Mouse (Mus musculus) spleen, adult 18-20 months (tissue): Measurements from ENCODE around the gene Kcnj6.

Source experiments
- DNase-seq, 2 experiments: peaks; one replicate each; pipeline ENCODE4 v3.0.0; 2022; ENCODE audit warnings: mixed read lengths in 2 of 2

Gene Kcnj6

GRCm38 (mm10) chr16:94931343-94932301 is 65.9 kb downstream of the Kcnj6 start:
- DNase-seq = no peak

- no peak for DNase-seq
Measured at GRCm38 (mm10) chr16:94925364-94925763, 72.1 kb downstream of the Kcnj6 start.

GRCm38 (mm10) chr16:94919177-94919576 is 78.3 kb downstream of the Kcnj6 start:
- DNase-seq = no peak

- no peak for DNase-seq
Measured at GRCm38 (mm10) chr16:94906026-94906425, 91.5 kb downstream of the Kcnj6 start.

GRCm38 (mm10) chr16:94898832-94899231 is 98.7 kb downstream of the Kcnj6 start:
- no peak for DNase-seq

GRCm38 (mm10) chr16:94892162-94892650 is 105.3 kb downstream of the Kcnj6 start:
- no peak for DNase-seq

- DNase-seq = no peak
Measured at GRCm38 (mm10) chr16:94890581-94890980, 106.9 kb downstream of the Kcnj6 start.

- no peak for DNase-seq
Measured at GRCm38 (mm10) chr16:94890056-94890455, 107.4 kb downstream of the Kcnj6 start.

- DNase-seq = no peak
Measured at GRCm38 (mm10) chr16:94888554-94888953, 108.9 kb downstream of the Kcnj6 start.

GRCm38 (mm10) chr16:94886398-94886797 is 111.1 kb downstream of the Kcnj6 start:
- DNase-seq = no peak

- DNase-seq = no peak
Measured at GRCm38 (mm10) chr16:94885062-94885461, 112.4 kb downstream of the Kcnj6 start.

- no peak for DNase-seq
Measured at GRCm38 (mm10) chr16:94883909-94884308, 113.6 kb downstream of the Kcnj6 start.

- no peak for DNase-seq
Measured at GRCm38 (mm10) chr16:94883196-94883595, 114.3 kb downstream of the Kcnj6 start.

GRCm38 (mm10) chr16:94882111-94882510 is 115.4 kb downstream of the Kcnj6 start:
- no peak for DNase-seq

GRCm38 (mm10) chr16:94872614-94873272 is 124.8 kb downstream of the Kcnj6 start:
- no peak for DNase-seq

- DNase-seq = no peak
Measured at GRCm38 (mm10) chr16:94868354-94868753, 129.1 kb downstream of the Kcnj6 start.

GRCm38 (mm10) chr16:94866300-94866956 is 131.1 kb downstream of the Kcnj6 start:
- DNase-seq = no peak

GRCm38 (mm10) chr16:94865796-94866195 is 131.7 kb downstream of the Kcnj6 start:
- no peak for DNase-seq

GRCm38 (mm10) chr16:94865101-94865500 is 132.4 kb downstream of the Kcnj6 start:
- no peak for DNase-seq

GRCm38 (mm10) chr16:94863475-94863874 is 134.0 kb downstream of the Kcnj6 start:
- DNase-seq = no peak

GRCm38 (mm10) chr16:94855990-94856389 is 141.5 kb downstream of the Kcnj6 start:
- DNase-seq = no peak

- DNase-seq = no peak
Measured at GRCm38 (mm10) chr16:94852407-94853160, 144.9 kb downstream of the Kcnj6 start.
